Mouse (Mus musculus) ES-E14 (cell line): Measurements from ENCODE around the gene Bglap2.

Experiments
- HCFC1 ChIP-seq: IDR thresholded peaks from 2 replicates; pipeline ENCODE4 v1.6.1; 2012; ENCODE audit warnings: low read length, inconsistent platforms, borderline replicate concordance; ENCODE audit not compliant: insufficient read depth
- ZNF384 ChIP-seq: IDR thresholded peaks from 2 replicates; pipeline ENCODE4 v1.6.1; 2012; ENCODE audit warnings: low read depth, low read length, inconsistent platforms

DNA sequence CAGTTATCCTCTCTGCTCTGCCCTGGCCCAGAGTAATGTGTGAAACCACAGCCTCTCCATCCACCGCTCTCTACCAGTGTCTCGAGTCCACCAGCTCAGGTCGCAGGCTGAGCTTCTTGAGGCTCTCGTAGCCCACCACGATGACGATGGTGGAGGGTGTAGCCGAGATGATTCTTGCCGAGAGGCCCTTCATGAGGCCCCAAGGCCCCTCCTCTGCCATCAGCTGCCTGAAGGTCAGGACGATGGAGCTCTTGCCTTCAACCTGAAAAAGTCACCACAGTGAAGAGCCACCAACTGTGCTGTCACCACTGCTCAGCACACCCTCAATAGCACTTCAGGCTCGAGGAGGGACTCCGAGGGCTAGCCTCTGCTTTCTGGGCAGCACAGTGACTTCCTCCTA is 34.1 kb upstream of the Bglap2 start:
- TF ChIP-seq HCFC1 (no peak), ZNF384 (no peak)
